Mouse (Mus musculus): Measurements from ENCODE around the gene Stx18.

The Stx18 gene

GRCm38 (mm10) chr5:38038710-38039592, at the start of gene Stx18:
Stx18 (plus strand) TSS chr5:38038742.
- peak; percentile 77 to 83 for DNase-seq (ENCODE audit: low spot score in 2 of 2)

GRCm38 (mm10) chr5:37992346-37992745, 46.2 kb upstream of the Stx18 start:
- DNase-seq (ENCODE audit: low spot score in 2 of 2): no peak

DNA sequence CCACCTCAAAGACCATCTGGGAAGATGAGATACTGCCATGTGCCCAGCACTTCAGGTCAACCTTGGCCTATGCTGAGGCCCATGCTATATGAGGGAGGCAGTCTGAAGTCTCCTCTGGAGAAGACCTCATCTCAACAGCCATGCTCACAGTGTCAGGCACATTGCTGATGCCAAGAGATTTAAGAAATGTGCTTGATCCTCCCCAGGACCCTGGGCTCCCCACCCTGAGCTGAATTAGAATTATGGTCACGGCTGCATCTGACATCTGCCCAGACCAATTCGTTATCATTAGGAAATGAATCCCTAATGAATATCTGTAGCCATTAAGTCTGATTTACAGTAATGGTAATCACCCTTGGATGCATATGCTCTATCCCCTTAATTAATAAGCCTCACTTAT, 39.7 kb upstream of the Stx18 start:
- no peak for DNase-seq (ENCODE audit: low spot score in 2 of 2)

DNA sequence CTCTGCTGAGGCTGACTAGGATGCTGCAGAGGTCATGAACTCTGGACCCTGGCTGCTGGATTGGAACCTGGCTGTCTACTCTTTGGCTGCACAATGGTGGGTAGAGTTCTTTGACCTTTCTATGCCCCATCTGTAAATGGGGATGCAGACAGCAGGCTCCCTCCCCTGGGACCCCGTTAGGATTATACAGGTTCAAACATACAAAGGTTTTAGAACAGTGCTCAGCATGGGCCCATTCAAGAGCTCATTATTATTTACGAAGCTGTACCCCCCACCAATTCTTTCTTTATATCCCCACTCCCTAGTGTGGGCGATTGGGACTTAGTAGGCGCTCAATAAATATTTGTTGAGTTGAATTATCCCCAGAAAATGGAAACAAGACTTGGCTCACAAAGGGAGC, 36.0 kb upstream of the Stx18 start:
- no peak for DNase-seq (ENCODE audit: low spot score in 2 of 2)

DNA sequence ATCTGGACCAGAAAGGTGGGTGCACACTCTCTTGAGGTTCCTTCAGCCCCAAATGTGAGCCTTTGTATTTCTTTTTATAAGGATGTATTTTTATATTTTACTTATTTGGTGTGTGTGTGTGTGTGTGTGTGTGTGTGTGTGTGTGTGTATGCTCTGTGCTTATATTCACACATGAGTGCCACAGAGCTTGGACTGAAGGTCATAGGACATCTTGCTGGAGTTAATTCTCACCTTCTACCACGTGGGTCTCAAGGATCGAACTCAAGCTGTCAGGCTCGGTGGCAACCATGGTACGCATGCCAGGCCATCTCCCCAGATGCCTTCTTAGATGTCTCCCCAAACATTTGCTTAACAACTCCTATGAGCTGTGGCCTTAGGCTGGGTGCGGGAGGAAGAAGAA, 33.8 kb upstream of the Stx18 start:
- no peak for DNase-seq (ENCODE audit: low spot score in 2 of 2)

- DNase-seq (ENCODE audit: low spot score in 2 of 2): no peak
These were observed 31.9 kb upstream of the Stx18 start for GRCm38 (mm10) chr5:38006415-38007347.

DNA sequence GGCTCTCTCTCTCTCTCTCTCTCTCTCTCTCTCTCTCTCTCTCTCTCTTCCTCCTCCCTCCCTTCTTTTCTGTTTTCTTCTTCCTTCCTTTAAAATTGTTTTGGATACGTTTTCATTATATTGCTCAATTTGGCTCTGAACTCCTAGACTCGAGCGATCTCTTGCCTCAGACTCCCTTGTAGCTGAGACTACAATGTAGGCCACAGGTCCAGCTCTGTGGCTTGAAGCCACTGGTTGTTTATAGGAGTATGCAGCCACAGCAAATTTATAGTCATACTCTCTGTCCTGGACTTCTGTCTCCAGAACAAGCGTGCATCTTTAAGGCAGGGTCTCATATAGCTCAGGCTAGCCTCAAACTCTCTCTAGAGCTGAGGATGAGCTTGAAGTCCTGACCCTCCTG, 29.5 kb upstream of the Stx18 start:
- DNase-seq (ENCODE audit: low spot score in 2 of 2): no peak

DNA sequence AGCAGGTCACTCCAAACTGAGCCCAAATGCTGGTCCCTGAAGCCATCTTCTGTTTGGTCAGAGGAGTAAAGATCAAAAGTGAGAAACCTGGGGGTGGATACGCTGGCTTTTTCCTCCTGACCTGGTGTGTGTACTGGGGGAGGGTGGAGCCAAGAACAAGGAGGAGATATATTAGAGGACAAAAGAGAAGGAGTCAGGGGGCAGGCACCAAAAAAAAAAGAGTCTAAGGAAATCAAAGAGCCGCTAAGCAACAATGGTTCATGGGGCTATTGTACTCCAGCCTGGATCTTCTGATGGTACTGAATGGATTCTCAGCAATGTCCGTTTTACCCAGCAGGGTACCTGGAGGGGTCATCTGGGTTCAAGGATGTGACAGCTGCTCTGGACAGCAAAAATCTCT, 23.6 kb upstream of the Stx18 start:
- DNase-seq (ENCODE audit: low spot score in 2 of 2): no peak

GRCm38 (mm10) chr5:38016945-38017344, 21.6 kb upstream of the Stx18 start:
- DNase-seq (ENCODE audit: low spot score in 2 of 2): peak in 1 of 2 experiments; percentile 27

DNA sequence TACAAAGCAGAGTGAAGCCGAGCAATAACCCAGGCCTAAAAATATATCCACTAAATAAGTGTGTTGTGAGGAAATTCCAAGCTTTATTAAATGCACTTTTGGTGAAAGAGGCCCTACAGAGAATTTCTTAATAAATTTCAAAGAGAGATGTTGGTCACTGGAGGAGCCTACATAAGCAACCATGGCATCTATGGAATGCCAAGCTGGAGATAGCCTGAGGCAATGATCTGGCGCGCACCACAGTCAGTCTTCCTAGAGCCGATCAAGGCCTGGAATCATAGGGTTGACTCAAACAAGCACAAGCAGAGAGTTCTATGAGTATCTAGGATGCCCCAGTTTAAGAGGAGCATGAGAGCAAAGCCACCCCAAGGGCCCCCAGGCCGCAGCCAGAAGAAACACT, 10.9 kb upstream of the Stx18 start:
- DNase-seq (ENCODE audit: low spot score in 2 of 2): no peak

- no peak for DNase-seq (ENCODE audit: low spot score in 2 of 2)
These were observed 268 bp upstream of the Stx18 start for GRCm38 (mm10) chr5:38038274-38038673.

DNA sequence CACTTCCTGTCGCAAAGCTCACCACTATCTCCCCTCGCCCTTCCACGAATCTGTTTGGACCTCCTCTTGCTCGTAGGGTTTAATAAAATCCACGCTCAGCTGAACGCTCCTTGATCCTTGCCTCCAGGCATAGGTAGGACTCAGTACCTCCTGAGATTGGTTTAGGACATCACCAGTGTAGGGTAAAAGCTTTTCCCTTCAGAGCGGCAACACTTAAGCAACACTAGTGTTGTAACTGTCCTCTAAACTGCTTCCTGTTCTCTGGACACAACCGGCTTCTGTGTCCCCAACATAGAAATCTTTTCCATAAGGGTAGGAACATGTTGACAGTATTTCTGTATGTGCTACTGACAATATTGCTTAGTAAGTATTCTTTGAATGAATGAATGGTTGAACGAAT, 1.3 kb downstream of the Stx18 start:
- no peak for DNase-seq (ENCODE audit: low spot score in 2 of 2)

DNA sequence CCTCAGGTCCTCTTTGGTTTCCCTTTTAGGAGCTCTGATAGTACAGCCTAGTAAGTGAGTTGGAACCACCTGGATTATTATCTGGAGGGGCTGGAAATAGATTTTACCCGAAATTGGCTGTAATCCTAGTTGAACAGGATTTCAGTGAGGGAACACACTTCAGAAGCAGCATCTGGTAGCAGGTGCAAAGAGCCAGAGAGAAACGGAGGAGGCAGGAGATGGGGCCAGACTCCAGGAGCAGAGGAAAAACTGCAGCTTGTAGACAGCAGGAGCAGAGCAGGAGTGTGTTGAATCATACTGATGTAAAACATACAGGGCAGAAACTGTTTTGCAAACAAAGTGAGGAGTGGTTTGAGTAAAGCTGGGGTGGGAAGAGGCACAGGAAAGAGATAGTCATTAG, 6.4 kb downstream of the Stx18 start:
- no peak for DNase-seq (ENCODE audit: low spot score in 2 of 2)

- DNase-seq (ENCODE audit: low spot score in 2 of 2): no peak
These were observed 9.6 kb downstream of the Stx18 start for GRCm38 (mm10) chr5:38048177-38048576.

DNA sequence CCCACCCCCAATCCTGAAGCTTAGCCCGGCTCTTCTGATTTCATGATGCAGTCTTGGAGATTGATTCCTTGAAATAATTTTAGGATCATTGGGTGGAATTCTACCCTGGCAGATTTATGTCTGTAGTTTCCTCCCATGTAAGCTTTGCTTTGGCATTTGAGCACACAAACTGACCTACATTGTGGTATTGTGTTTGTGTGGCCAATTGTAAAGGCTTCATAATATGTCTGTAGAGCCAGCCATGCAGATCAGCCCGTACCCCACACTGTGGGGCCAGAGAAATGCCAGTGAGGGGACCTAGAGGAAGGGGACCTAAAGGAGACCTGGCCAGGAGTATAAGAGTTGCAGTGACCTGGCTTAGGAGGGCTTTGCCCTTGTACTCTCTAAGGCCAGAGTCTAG, 22.5 kb downstream of the Stx18 start:
- DNase-seq (ENCODE audit: low spot score in 2 of 2): no peak

DNA sequence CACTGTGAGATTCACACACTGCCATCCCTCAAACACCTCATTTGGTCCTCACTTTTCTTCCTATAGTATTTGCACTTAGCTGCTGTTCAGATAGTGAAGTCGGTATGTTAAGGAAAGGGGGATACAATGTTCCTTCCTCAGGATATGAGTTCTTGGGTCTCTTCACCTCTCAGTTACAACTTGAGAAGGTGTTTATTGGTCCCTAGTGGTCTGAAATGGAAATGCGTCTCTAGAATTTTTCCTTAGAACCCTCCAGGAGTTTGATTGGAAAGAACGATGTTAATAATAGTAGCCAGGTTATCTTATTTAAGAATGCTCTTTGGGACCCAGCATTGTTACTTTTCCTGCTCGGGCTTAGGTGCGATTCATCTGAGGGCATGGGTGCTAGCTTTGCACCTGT, 24.2 kb downstream of the Stx18 start:
- no peak for DNase-seq (ENCODE audit: low spot score in 2 of 2)

DNA sequence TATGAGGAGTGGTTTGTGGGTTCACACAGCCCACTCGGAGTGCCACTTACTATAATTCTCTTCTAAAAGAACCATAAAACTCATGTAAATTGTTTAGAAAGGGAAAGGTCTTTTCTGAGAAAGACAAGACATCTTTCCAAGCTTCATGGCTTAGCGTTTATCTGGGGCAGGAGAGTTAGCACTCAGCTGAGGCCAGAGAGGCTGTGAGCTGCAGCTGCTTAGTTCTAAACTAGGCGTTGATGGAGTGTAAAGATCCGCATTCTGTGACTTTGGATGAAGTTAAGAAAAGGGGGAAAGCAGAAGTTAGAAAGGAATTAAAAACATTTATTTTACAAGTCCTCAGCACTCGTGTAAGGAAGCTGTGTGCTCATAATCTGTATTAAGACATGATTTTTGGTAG, 24.8 kb downstream of the Stx18 start:
- DNase-seq (ENCODE audit: low spot score in 2 of 2): no peak

DNA sequence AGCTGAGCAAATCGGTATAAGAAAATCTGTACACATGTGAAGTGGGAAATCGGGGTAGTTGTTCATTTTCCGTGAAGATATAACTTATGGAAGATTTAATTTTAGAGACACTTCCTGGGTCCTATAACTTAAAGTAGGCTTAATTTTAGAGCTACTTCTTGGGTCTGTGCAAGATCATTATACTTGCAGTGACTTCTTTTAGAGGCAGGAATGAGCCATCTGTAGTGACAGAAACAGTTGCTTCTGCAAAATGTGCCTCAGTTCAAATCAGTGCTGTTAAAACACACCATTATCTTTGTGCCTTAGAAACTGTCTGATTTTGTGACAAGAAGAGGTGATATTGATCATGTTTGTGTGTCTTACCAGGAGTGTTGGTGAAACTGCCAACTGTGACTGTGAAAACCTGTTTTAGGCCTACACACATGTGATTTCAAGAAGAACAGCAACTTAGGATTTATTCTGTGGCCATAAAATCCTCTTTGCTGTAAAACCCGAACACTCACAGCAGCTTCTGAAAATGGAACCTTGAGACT, 25.6 kb downstream of the Stx18 start:
- DNase-seq (ENCODE audit: low spot score in 2 of 2): no peak

GRCm38 (mm10) chr5:38064701-38065100, 26.2 kb downstream of the Stx18 start:
- DNase-seq (ENCODE audit: low spot score in 2 of 2): no peak

DNA sequence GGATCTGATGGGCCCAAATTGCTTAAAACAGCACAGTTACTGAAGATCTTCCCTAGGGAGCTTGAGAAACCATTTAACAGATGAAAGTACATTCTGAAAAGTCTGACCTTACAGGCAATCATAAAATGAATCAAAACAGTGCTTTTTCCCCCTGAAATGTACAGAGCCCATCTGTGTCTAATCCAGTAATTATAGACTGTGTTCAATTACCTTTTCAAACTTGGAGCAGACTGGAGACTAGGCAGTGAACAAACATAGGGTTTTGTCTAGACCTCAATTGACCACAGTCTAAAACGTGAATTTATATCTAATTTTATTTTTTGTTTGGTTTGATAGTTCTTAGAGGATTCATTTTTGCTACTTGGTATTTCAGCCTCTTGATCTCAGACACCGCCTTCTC, 26.9 kb downstream of the Stx18 start:
- DNase-seq (ENCODE audit: low spot score in 2 of 2): no peak

DNA sequence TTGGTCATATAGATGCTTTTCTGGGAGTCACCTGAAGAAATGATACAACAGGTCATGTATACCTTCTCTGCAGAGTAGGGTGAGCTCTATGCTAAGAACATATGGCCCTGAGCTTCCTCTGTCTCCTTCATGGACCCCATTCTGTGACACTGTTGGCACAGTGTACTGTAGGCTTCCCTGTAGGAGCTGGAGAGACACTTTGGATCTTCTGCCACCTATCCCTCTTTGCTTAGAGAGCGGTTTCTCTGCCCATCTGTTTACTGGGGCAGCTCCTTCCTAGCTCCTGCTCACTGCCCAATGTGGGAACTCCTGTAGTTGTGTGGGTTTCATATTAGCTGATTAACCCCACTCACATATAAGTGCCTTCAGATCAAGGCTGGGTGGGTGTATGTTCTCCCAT, 28.1 kb downstream of the Stx18 start:
- no peak for DNase-seq (ENCODE audit: low spot score in 2 of 2)

- DNase-seq (ENCODE audit: low spot score in 2 of 2): no peak
These were observed 37.8 kb downstream of the Stx18 start for GRCm38 (mm10) chr5:38076326-38076725.

All from urinary bladder, postnatal 36 days (tissue).